Mouse (Mus musculus) liver, postnatal 0 days (tissue): ENCODE data around the gene Sbk2. TPM values are rescaled to one million over a fixed set of nuclear protein-coding genes. Genes with fewer than 3 reads are reported as not detected.

Experiments used
- ATAC-seq: fragments of 200-750 bp; cut with Nextera tagmentation; 2 replicates; pipeline ENCODE4 v1.8.0; 2017; ENCODE audit warnings: mild to moderate bottlenecking, moderate library complexity
- DNase-seq: peaks from one replicate; pipeline ENCODE4 v3.0.0-alpha.2; 2016
- H3K27ac ChIP-seq: fragments of 300-500 bp; sonication (generic); 2 replicates; pipeline ENCODE4 v1.5.1; 2014; ENCODE audit warnings: antibody characterized with exemption, moderate library complexity, mild to moderate bottlenecking, low read depth
- H3K27me3 ChIP-seq: fragments of 300-500 bp; sonication (generic); 2 replicates; pipeline ENCODE4 v1.6.1; 2014; ENCODE audit warnings: low read length, control low read depth, mixed read lengths; ENCODE audit not compliant: insufficient read depth
- H3K36me3 ChIP-seq: fragments of 300-500 bp; sonication (generic); replicated peaks from 2 replicates; pipeline ENCODE4 v1.6.1; 2014; ENCODE audit warnings: mild to moderate bottlenecking, control low read depth, low read length, moderate library complexity, mixed read lengths; ENCODE audit not compliant: insufficient read depth
- H3K4me1 ChIP-seq: fragments of 300-500 bp; sonication (generic); 2 replicates; pipeline ENCODE4 v1.6.1; 2014; ENCODE audit warnings: antibody characterized with exemption, mild to moderate bottlenecking, control low read depth; ENCODE audit not compliant: insufficient read depth
- H3K4me2 ChIP-seq: fragments of 300-500 bp; sonication (generic); 2 replicates; pipeline ENCODE4 v1.6.1; 2014; ENCODE audit warnings: low read depth, mild to moderate bottlenecking, low read length, moderate library complexity, mixed read lengths
- H3K4me3 ChIP-seq: fragments of 300-500 bp; sonication (generic); 2 replicates; pipeline ENCODE4 v1.5.1; 2014; ENCODE audit warnings: low read depth, low read length
- H3K9ac ChIP-seq: fragments of 300-500 bp; sonication (generic); replicated peaks from 2 replicates; pipeline ENCODE4 v1.6.1; 2014; ENCODE audit warnings: mild to moderate bottlenecking, moderate library complexity
- H3K9me3 ChIP-seq: fragments of 300-500 bp; sonication (generic); 2 replicates; pipeline ENCODE4 v1.6.1; 2016; ENCODE audit warnings: mild to moderate bottlenecking, control low read depth, low read length, mixed read lengths
- CTCF ChIP-seq: sonication (generic); IDR thresholded peaks from 2 replicates; pipeline ENCODE4 v1.5.1; 2016; ENCODE audit warnings: antibody characterized with exemption, low read depth
- EP300 ChIP-seq: IDR thresholded peaks from 2 replicates; pipeline ENCODE4 v1.6.1; 2016; ENCODE audit warnings: antibody characterized with exemption, low read depth, mild to moderate bottlenecking
- WGBS: fragments of 180-500 bp; shearing (Covaris S2); extraction: QIAGEN DNeasy Blood & Tissue Kit; methylation state at CpG from one replicate; pipeline ENCODE4 v1.1.7; 2014; ENCODE audit not compliant: insufficient replicate concordance; 5-methylcytosine and 5-hydroxymethylcytosine counted together
- polyA plus RNA-seq: library from polyadenylated mRNA; unstranded; fragments of >200 nt; fragmentation: Nextera tagmentation; extraction: Ambion mirVana; gene quantifications from 2 replicates; pipeline ENCODE4 v1.2.1, GENCODE M21; 2015

Sbk2 gene
- polyA plus RNA-seq, 1 experiment from 2014 or later: not detected

DNA sequence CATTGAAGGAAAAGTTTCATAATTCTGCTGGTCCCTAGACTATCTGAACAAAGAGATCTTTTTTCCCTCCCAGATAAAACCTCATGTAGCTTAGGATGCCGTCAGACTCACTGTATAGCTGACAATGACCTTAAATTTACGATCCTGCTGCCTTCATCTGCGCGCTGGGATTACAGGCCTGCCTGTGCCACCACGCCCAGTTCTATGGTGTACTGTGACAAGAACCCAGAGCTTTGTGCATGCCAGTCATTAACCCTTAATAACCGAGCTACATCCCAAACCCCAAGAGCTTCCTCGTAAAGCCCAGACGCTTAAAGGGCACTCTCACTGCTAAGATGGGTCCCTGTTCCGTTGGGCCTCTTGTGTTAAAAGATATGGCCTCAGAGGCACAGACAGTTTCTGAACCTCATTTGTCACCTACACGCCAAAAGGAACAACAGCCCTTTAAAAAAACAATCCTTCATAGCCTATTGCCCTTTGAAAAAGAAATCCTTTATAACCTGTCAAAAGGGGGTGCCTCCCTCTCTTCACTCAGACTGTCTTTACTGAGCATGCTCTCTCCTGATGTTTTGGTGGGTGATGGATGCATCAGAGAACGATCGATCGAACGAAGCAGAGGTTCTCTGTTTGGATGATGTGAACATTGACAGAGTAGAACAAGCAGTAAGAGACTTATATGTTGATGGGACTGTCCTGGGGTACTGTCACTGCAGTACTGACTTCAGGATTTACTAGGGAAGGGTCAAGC, 48.4 kb downstream of the Sbk2 start:
- Histone ChIP-seq H3K9me3 (no peaks in the 10 kb centered on the region), H3K4me3 (peak overlapping the region; percentile 84), H3K36me3 (peaks cover 26% of the 10 kb centered on the region), H3K4me1 (peaks cover 20% of the 10 kb centered on the region), H3K9ac (peak overlapping the region; percentile 92), H3K27ac (peak overlapping the region; percentile 94), H3K4me2 (peak overlapping the region; percentile 91), H3K27me3 (no peaks in the 10 kb centered on the region)
- TF ChIP-seq EP300 (0 out of 2 replicates have a peak, but pooled peaks have one; percentile 5), CTCF (no peak)
- WGBS: 16% methylated on average over 14 of the region's 14 CpGs
- ATAC-seq: peak; percentile 41
- DNase-seq: no peak

DNA sequence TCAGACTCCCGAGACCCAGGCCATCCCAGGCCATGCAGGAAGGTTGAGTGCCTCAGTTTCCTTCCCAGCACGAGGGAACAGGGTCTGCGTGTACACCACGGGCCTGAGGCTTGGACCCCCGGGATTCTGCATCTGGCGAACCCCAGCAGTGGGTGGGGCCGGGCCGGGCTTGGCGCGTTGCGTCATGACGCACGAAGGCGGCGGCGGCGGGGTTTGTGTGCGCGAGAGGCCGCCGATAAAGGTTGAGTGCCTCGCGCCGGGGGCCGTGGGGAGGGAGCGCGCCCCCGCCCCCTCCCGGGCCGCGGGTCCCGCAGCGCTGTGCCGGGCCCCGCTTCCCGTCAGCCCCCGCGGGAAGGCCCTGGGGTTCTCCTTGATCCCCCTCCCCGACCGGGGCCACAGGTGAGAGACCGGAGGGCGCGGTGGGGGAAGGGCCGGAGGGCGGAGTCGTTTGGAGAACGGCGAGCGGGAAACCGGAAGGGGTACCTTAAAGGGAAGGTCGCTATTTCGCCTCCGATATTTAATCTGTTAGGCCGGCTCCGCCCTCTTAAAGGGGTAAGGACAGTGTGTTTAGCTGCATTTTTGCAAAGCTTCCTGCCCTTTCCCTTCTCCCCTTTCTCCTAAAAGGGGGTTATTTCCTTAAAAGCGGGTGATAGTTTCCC, 49.1 kb downstream of the Sbk2 start, which contains the start of gene Zfp628:
Gene Zfp628, plus strand, starts transcription at position 211 of the 659 bp plus-strand sequence.
- H3K36me3 ChIP-seq: peaks cover 23% of the 10 kb centered on the region
- peak within 1 kb of the TSS; percentile 91 for H3K4me2 ChIP-seq
- ATAC-seq (peak; percentile 94), DNase-seq (peak; percentile 94)
- H3K9ac ChIP-seq: peak within 1 kb of the TSS; percentile 92
- TF ChIP-seq EP300: peak; percentile 55; the same call in 1 of the 2 replicates
- no peak for TF ChIP-seq CTCF
- H3K9me3 ChIP-seq: no peaks in the 10 kb centered on the region
- 2% methylated on average over 47 of the region's 56 CpGs for WGBS
- peaks cover 20% of the 10 kb centered on the region for H3K4me1 ChIP-seq
- peak within 1 kb of the TSS; percentile 84 for H3K4me3 ChIP-seq
- H3K27me3 ChIP-seq: no peaks in the 10 kb centered on the region
- H3K27ac ChIP-seq: peak within 1 kb of the TSS; percentile 94

DNA sequence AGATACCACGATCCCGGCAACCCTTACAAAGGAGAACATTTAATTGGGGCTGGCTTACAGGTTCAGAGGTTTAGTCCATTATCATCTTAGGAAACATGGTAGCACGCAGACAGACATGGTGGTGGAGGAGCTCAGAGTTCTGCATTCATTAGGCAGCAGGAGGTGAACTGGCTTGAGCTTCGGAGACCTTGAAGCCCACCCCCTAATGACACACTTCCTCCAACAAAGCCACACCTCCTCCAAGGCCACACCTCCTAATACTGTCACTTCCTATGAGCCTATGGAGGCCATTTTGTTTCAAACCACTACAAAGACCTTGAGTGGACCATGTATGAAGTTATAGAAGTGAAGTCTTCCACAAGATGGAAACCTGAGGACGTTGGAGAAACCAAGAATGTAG, 52.0 kb downstream of the Sbk2 start:
- 64% methylated on average over 5 of the region's 5 CpGs for WGBS
- no peak for ATAC-seq

DNA sequence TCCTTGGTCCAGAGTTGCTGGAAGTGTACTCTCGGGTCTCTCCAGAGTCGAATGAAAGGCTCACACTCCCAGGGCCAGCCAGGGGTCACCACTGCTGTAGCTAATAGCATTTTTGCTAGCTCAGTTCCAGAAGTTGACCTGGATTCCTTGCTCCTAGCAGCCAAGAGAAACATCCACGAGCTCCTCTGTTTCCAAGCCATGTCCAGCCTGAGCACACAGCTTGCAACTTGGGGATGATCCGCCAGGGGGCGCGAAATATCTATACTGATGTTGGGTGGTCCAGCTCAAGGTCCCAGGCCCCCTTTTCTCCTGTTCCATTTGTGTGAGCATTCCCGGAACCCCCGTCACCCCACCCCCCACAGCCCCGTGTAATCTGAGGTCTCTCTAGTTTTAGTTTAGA, 52.6 kb downstream of the Sbk2 start:
- H3K4me3 ChIP-seq: no peak overlapping the region
- ATAC-seq (no peak), DNase-seq (peak; percentile 55)
- no peaks in the 10 kb centered on the region for H3K9me3 ChIP-seq
- H3K4me1 ChIP-seq: peaks cover 16% of the 10 kb centered on the region
- H3K9ac ChIP-seq: no peak overlapping the region
- H3K36me3 ChIP-seq: no peaks in the 10 kb centered on the region
- no peak overlapping the region for H3K4me2 ChIP-seq
- H3K27ac ChIP-seq: no peak overlapping the region
- WGBS: 46% methylated on average over 9 of the region's 9 CpGs
- TF ChIP-seq CTCF (peak; percentile 53), EP300 (no peak)
- no peaks in the 10 kb centered on the region for H3K27me3 ChIP-seq

More for the DNA sequence above, 52.0 kb downstream of the Sbk2 start:
- Histone ChIP-seq H3K4me3 (no peak overlapping the region), H3K27me3 (no peaks in the 10 kb centered on the region), H3K9ac (no peak overlapping the region), H3K4me2 (no peak overlapping the region), H3K9me3 (no peaks in the 10 kb centered on the region), H3K36me3 (no peaks in the 10 kb centered on the region), H3K4me1 (peaks cover 20% of the 10 kb centered on the region), H3K27ac (no peak overlapping the region)
- DNase-seq: no peak
- TF ChIP-seq EP300 (no peak), CTCF (no peak)

DNA sequence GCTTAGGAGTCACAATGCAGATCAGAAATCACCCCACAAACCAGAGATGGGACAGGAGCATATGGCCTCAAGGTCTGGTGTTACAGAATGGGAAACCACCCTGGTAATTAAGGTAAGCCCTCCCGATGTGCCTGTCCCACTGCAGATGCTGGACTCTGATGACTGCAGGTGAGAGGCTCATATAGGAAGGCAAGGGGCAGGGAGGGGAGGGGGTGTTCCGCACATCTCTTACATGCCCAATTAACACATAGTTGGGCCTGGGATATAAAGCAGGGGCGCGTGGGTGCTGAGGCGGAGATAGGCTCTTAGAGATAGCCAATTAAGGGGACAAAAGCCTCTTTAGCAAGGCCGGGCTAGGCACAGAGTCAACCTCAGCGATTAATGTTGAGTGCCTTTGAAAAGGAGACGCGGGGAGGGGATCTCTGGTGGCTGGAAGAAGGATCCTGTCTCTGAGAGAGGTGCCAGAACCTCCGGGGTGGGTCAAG, 57.7 kb downstream of the Sbk2 start, which contains the start of gene Gm36210:
Gene Gm36210, minus strand, starts transcription at position 51 of the 485 bp plus-strand sequence.
- 76% methylated on average over 10 of the region's 10 CpGs for WGBS
- TF ChIP-seq CTCF: no peak
- no peak for TF ChIP-seq EP300
- no peak for ATAC-seq

DNA sequence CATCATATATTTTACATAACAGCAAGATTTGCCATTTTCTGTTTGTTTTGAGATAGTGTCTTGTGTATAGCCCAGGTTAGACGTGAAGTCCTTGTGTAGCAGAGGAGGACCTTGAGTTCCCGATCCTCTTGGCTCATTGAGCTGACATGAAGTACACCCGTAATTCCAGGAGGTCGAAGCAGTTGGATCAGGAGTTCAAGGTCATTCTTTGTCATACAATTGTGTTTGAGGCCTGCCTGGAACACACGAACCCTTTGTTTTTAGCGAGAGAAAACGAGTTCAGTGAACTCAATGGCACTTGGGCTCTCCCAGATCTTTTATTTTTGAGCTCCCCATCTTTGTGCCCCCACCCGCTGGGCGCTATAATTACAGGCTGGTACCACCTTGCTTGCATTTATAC, 61.8 kb downstream of the Sbk2 start:
- DNase-seq: no peak
- Histone ChIP-seq H3K4me2 (no peak overlapping the region), H3K27ac (no peak overlapping the region), H3K27me3 (0 out of 2 replicates have a peak, but pooled peaks cover 4% of the 10 kb centered on the region), H3K4me3 (no peak overlapping the region), H3K4me1 (peaks cover 16% of the 10 kb centered on the region), H3K9ac (no peak overlapping the region), H3K9me3 (no peaks in the 10 kb centered on the region), H3K36me3 (no peaks in the 10 kb centered on the region)
- ATAC-seq: no peak
- no peak for TF ChIP-seq EP300
- no peak for TF ChIP-seq CTCF
- 71% methylated on average over 9 of the region's 9 CpGs for WGBS

More for the DNA sequence above, 57.7 kb downstream of the Sbk2 start, which contains the start of gene Gm36210:
- H3K27ac ChIP-seq: no peak within 1 kb of the TSS
- no peaks in the 10 kb centered on the region for H3K27me3 ChIP-seq
- DNase-seq: no peak
- H3K36me3 ChIP-seq: no peaks in the 10 kb centered on the region
- no peaks in the 10 kb centered on the region for H3K9me3 ChIP-seq
- no peaks in the 10 kb centered on the region for H3K4me1 ChIP-seq
- no peak within 1 kb of the TSS for H3K9ac ChIP-seq
- H3K4me2 ChIP-seq: no peak within 1 kb of the TSS
- H3K4me3 ChIP-seq: no peak within 1 kb of the TSS
